In genomic region chr17:69487884-69488283, GRCm38 (mm10) we compare ENCODE assay signal across 36 mouse cellular contexts. TPM values are rescaled to one million over a fixed set of nuclear protein-coding genes. Genes with fewer than 3 reads are reported as not detected.
"Had no signal": no experiment of that assay in that cellular context is flagged by ENCODE, and none has a peak within 500 bp of the region (broad histone marks: within the 10 kb centered on the region; RNA-seq: fewer than 3 reads in every experiment).

No protein-coding gene starts in this region.

- H3K4me1 ChIP-seq: limb, embryonic 10.5 days; limb, embryonic 12.5 days; limb, embryonic 13.5 days; limb, embryonic 15.5 days; liver, embryonic 12.5 days; liver, embryonic 13.5 days; liver, embryonic 15.5 days; lung, embryonic 15.5 days; midbrain, embryonic 12.5 days; midbrain, embryonic 15.5 days; neural tube, embryonic 12.5 days had no signal

- H3K36me3 ChIP-seq: limb, embryonic 10.5 days; limb, embryonic 12.5 days; limb, embryonic 13.5 days; limb, embryonic 15.5 days; liver, embryonic 12.5 days; liver, embryonic 13.5 days; liver, embryonic 15.5 days; lung, embryonic 15.5 days; midbrain, embryonic 12.5 days; midbrain, embryonic 15.5 days; neural tube, embryonic 12.5 days had no signal

- H3K27ac ChIP-seq: left cerebral cortex, adult 2 months; limb, embryonic 10.5 days; limb, embryonic 12.5 days; limb, embryonic 13.5 days; limb, embryonic 15.5 days; liver, embryonic 12.5 days; liver, embryonic 13.5 days; liver, embryonic 14.5 days; liver, embryonic 15.5 days; lung, embryonic 15.5 days; macrophage; midbrain, embryonic 12.5 days; midbrain, embryonic 15.5 days; neural tube, embryonic 12.5 days had no signal

- H3K4me3 ChIP-seq: left cerebral cortex, adult 2 months; limb, embryonic 10.5 days; limb, embryonic 12.5 days; limb, embryonic 13.5 days; limb, embryonic 15.5 days; liver, embryonic 12.5 days; liver, embryonic 13.5 days; liver, embryonic 15.5 days; lung, embryonic 15.5 days; midbrain, embryonic 12.5 days; midbrain, embryonic 15.5 days; myocyte; neural tube, embryonic 12.5 days had no signal

- ATAC-seq: liver, embryonic 12.5 days; liver, postnatal 0 days; lung, postnatal 0 days; midbrain, embryonic 15.5 days; midbrain, embryonic 16.5 days had no signal

- H3K9me3 ChIP-seq: limb, embryonic 10.5 days; limb, embryonic 12.5 days; limb, embryonic 13.5 days; limb, embryonic 15.5 days; liver, embryonic 13.5 days; liver, embryonic 15.5 days; lung, embryonic 15.5 days; midbrain, embryonic 12.5 days; neural tube, embryonic 12.5 days had no signal

- DNase-seq: liver; liver, embryonic 13.5 days; liver, postnatal 0 days; lung, adult 18-20 months; lung, adult 2 months; lung, postnatal 10 days; lung, postnatal 14 days; lung, postnatal 36 days; lung, postnatal 4 days; midbrain, embryonic 14.5 days had no signal

- H3K9ac ChIP-seq: limb, embryonic 12.5 days; limb, embryonic 13.5 days; limb, embryonic 15.5 days; liver, embryonic 12.5 days; liver, embryonic 13.5 days; liver, embryonic 14.5 days; liver, embryonic 15.5 days; liver, postnatal 0 days; lung, embryonic 14.5 days; lung, embryonic 15.5 days; midbrain, embryonic 12.5 days; midbrain, embryonic 15.5 days; neural tube, embryonic 12.5 days had no signal

- H3K4me2 ChIP-seq: limb, embryonic 12.5 days; limb, embryonic 13.5 days; limb, embryonic 15.5 days; liver, embryonic 11.5 days; liver, embryonic 12.5 days; liver, embryonic 13.5 days; liver, embryonic 15.5 days; lung, embryonic 14.5 days; lung, embryonic 15.5 days; midbrain, embryonic 11.5 days; midbrain, embryonic 12.5 days; midbrain, embryonic 15.5 days; neural tube, embryonic 12.5 days had no signal

- H3K27me3 ChIP-seq: limb, embryonic 12.5 days; limb, embryonic 13.5 days; limb, embryonic 15.5 days; liver, embryonic 12.5 days; liver, embryonic 13.5 days; liver, embryonic 15.5 days; lung, embryonic 15.5 days; midbrain, embryonic 12.5 days; midbrain, embryonic 15.5 days; neural tube, embryonic 12.5 days had no signal

RNA-seq across cellular contexts. Expression of gene Akain1, which starts 48.8 kb away (rescaled TPM):
- total RNA-seq: megakaryocyte-erythroid progenitor cell, adult 5-6 weeks; monocyte, adult 5-6 weeks had no signal
- polyA plus RNA-seq: limb, embryonic 10.5 days; limb, embryonic 11.5 days; limb, embryonic 12.5 days; limb, embryonic 13.5 days; limb, embryonic 14.5 days; limb, embryonic 15.5 days; liver, adult 2 months; liver, embryonic 11.5 days; liver, embryonic 12.5 days; liver, embryonic 13.5 days; liver, embryonic 14.5 days; liver, embryonic 15.5 days; liver, embryonic 16.5 days; liver, postnatal 0 days; lung, adult 2 months; lung, embryonic 14.5 days; lung, embryonic 15.5 days; lung, embryonic 16.5 days; lung, postnatal 0 days; macrophage; midbrain, embryonic 12.5 days; myocyte had no signal
